Mouse (Mus musculus) liver, embryonic 16.5 days (tissue): Measurements from ENCODE around the gene Nom1. TPM values are rescaled to one million over a fixed set of nuclear protein-coding genes. Genes with fewer than 3 reads are reported as not detected.

Source experiments
- ATAC-seq: fragments of 200-750 bp; cut with Nextera tagmentation; 2 replicates; pipeline ENCODE4 v1.8.0; 2017; ENCODE audit warnings: low read depth, mild to moderate bottlenecking, moderate number of reproducible peaks, moderate library complexity
- H3K27ac ChIP-seq: fragments of 300-500 bp; sonication (generic); 2 replicates; pipeline ENCODE4 v1.5.1; 2014; ENCODE audit warnings: mild to moderate bottlenecking, low read length
- H3K27me3 ChIP-seq: fragments of 300-500 bp; sonication (generic); 2 replicates; pipeline ENCODE4 v1.6.1; 2014; ENCODE audit warnings: low read depth, low read length, mixed read lengths; ENCODE audit not compliant: control insufficient read depth, insufficient read depth
- H3K36me3 ChIP-seq: fragments of 300-500 bp; sonication (generic); 2 replicates; pipeline ENCODE4 v1.6.1; 2014; ENCODE audit warnings: mild to moderate bottlenecking; ENCODE audit not compliant: control insufficient read depth, insufficient read depth
- H3K4me1 ChIP-seq: fragments of 300-500 bp; sonication (generic); 2 replicates; pipeline ENCODE4 v1.6.1; 2014; ENCODE audit warnings: low read depth, low read length, mixed read lengths; ENCODE audit not compliant: control insufficient read depth
- H3K4me2 ChIP-seq: fragments of 300-500 bp; sonication (generic); 2 replicates; pipeline ENCODE4 v1.6.1; 2014; ENCODE audit warnings: low read depth, low read length, mixed read lengths
- H3K4me3 ChIP-seq: fragments of 300-500 bp; sonication (generic); 2 replicates; pipeline ENCODE4 v1.5.1; 2014; ENCODE audit warnings: low read depth, mild to moderate bottlenecking, low read length
- H3K9ac ChIP-seq: fragments of 300-500 bp; sonication (generic); 2 replicates; pipeline ENCODE4 v1.6.1; 2014; ENCODE audit warnings: low read depth, low read length
- H3K9me3 ChIP-seq: fragments of 300-500 bp; sonication (generic); replicated peaks from 2 replicates; pipeline ENCODE4 v1.6.1; 2016; ENCODE audit warnings: low read length; ENCODE audit not compliant: control insufficient read depth
- WGBS: fragments of 180-500 bp; shearing (Covaris S2); extraction: QIAGEN DNeasy Blood & Tissue Kit; methylation state at CpG from one replicate; pipeline ENCODE4 v1.1.7; 2014; ENCODE audit not compliant: insufficient replicate concordance; 5-methylcytosine and 5-hydroxymethylcytosine counted together
- polyA plus RNA-seq: library from polyadenylated mRNA; unstranded; fragments of >200 nt; fragmentation: Nextera tagmentation; extraction: Ambion mirVana; gene quantifications from 2 replicates; pipeline ENCODE4 v1.2.1, GENCODE M21; 2015

Gene Nom1
- polyA plus RNA-seq, 1 experiment from 2014 or later: 12.6 TPM

DNA sequence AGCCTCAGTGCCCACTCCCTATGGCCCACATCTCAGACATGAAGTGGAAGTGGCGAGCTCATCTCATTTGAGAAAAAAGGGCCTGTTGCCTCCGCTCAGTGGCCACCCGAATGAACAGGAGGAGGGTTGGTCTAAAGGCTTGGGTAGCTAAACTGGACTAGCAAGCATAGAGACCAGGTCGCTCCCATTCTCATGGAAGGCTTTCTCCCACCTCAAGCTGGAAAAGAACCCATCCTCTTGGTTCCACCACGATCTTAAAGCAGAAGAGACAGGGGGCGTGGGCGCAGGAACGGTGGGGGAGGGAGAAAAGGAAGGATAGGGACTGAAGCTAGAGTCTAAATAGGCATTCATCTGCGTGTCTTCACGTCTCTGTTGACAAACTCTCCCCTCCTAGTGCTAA, 40.6 kb downstream of the Nom1 start:
- WGBS: 5% methylated on average over 10 of the region's 10 CpGs
- no peak overlapping the region for H3K4me2 ChIP-seq
- no peak overlapping the region for H3K4me3 ChIP-seq

DNA sequence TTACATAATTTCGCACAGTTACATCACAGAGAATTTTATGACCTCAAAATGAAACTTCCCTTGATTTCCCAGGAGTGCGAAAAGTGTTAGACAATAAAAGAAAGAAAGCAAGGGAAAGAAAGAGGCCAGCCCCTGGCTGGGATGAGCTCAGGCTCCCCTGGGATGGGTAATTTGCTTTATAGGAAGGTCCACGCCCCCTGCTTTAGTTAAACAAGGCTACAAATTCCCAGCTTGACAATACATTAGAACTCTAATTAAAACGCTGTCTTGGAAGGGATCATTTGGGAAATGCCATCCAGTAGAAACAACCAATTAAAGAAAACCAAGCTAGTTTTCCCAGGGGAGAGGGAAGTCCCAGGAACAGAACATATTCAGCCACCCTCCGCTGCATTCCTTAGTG, 41.1 kb downstream of the Nom1 start:
- peaks cover 100% of the 10 kb centered on the region for H3K27me3 ChIP-seq
- no peak overlapping the region for H3K4me3 ChIP-seq
- no peak overlapping the region for H3K27ac ChIP-seq
- H3K4me2 ChIP-seq: no peak overlapping the region
- H3K4me1 ChIP-seq: no peaks in the 10 kb centered on the region; the same call in 1 of the 2 replicates
- H3K9me3 ChIP-seq: no peaks in the 10 kb centered on the region
- no peak for ATAC-seq
- no peaks in the 10 kb centered on the region for H3K36me3 ChIP-seq
- 4% methylated on average over 5 of the region's 5 CpGs for WGBS
- H3K9ac ChIP-seq: no peak overlapping the region

More for the DNA sequence above, 40.6 kb downstream of the Nom1 start:
- Histone ChIP-seq H3K4me1 (no peaks in the 10 kb centered on the region; the same call in 1 of the 2 replicates), H3K36me3 (no peaks in the 10 kb centered on the region), H3K27me3 (peaks cover 100% of the 10 kb centered on the region), H3K27ac (no peak overlapping the region), H3K9ac (no peak overlapping the region), H3K9me3 (no peaks in the 10 kb centered on the region)
- ATAC-seq: no peak

DNA sequence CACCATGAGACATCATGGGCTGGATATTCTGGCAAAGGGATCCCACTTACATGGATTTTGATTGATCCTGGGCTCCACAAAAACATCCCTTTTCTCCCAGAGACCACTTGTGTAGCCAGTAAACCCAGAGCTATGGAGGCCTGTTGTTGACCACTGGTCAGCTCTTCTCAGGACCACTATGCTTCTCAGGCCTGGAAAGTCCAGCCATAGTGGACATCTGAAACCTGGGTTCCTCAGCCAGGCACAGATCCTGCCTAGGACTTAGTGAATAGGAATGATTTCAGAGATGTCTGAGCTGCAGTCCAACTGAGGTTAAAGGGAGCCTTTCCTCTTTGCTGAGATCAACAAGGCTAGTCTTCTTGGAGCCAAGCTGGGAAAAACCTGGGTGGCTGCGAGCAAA, 41.6 kb downstream of the Nom1 start:
- no peak overlapping the region for H3K9ac ChIP-seq
- WGBS: 7% methylated on average over 1 of the region's 1 CpGs
- H3K4me2 ChIP-seq: no peak overlapping the region

GRCm38 (mm10) chr5:29477474-29478207, 43.2 kb downstream of the Nom1 start:
- no peaks in the 10 kb centered on the region; the same call in 1 of the 2 replicates for H3K4me1 ChIP-seq
- WGBS: 1% methylated on average over 53 of the region's 73 CpGs
- H3K9ac ChIP-seq: no peak overlapping the region
- no peak overlapping the region for H3K27ac ChIP-seq
- H3K27me3 ChIP-seq: peaks cover 98% of the 10 kb centered on the region
- H3K9me3 ChIP-seq: no peaks in the 10 kb centered on the region
- peak overlapping the region; percentile 21; the same call in 1 of the 2 replicates for H3K4me3 ChIP-seq
- ATAC-seq: no peak
- H3K4me2 ChIP-seq: peak overlapping the region; percentile 27; the same call in 1 of the 2 replicates
- H3K36me3 ChIP-seq: no peaks in the 10 kb centered on the region

More for the DNA sequence above, 41.6 kb downstream of the Nom1 start:
- no peak overlapping the region for H3K4me3 ChIP-seq
- no peak for ATAC-seq
- H3K36me3 ChIP-seq: no peaks in the 10 kb centered on the region
- no peak overlapping the region for H3K27ac ChIP-seq
- peaks cover 100% of the 10 kb centered on the region for H3K27me3 ChIP-seq
- no peaks in the 10 kb centered on the region for H3K9me3 ChIP-seq
- H3K4me1 ChIP-seq: no peaks in the 10 kb centered on the region; the same call in 1 of the 2 replicates

DNA sequence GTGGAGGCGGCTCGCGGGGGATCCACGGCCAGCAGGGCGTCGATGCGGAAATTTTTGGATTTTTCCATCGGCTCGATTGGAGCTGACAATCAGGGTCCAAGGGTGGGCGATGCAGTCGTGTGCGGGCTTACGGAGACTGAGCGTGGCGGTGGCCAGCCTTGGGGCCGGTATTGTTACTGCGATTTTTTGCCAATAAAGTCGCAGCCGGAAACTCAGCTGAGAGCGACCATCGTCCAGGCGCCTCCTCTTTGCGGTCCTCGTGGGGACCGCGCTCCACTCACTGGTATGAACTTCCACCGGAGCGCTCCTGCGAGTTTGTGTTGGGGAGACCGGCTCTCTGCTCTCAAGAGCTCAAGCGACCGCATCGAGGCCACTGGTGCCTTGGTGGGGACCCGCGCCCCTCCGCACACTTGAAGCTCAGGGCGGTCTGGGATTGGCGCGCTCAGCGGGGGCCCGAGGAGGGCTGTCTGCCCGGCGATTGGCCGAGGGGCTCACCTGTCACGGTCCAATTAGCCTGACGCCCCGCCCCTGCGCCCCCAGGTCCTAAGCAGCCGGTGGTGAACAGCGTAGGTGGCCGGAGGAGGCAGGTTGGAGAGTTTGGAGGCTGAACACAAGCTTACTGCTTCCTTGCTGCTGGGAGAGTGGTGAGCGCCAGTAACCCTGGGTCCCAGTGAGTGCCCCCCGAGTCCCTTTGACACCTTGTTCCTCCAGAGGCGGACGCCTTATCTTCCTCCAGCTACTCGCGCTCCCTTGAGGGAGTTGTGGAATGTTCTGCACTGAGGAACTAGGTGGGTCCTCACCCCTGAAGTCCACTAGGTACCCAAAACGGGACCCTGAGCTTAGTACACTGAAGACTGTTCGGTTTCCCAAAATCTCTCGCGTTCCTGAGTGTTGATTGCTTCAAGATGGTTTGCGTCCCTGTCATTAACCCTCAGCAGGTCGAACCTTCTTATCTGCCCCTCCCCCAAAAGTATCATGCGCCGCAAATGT, 44.0 kb downstream of the Nom1 start, which contains the start of gene Mnx1:
TSS of gene Mnx1 (minus strand) at position 263 of the 990 bp plus-strand sequence.
- H3K36me3 ChIP-seq: no peaks in the 10 kb centered on the region
- H3K27ac ChIP-seq: no peak within 1 kb of the TSS
- no peak for ATAC-seq
- peaks cover 98% of the 10 kb centered on the region for H3K27me3 ChIP-seq
- H3K4me3 ChIP-seq: peak within 1 kb of the TSS; percentile 21
- WGBS: under 1% methylated on average over 65 of the region's 65 CpGs
- H3K9me3 ChIP-seq: no peaks in the 10 kb centered on the region
- no peak within 1 kb of the TSS for H3K9ac ChIP-seq
- peak within 1 kb of the TSS; percentile 27; the same call in 1 of the 2 replicates for H3K4me2 ChIP-seq
- H3K4me1 ChIP-seq: no peaks in the 10 kb centered on the region; the same call in 1 of the 2 replicates

GRCm38 (mm10) chr5:29479198-29479593, 44.7 kb downstream of the Nom1 start:
- H3K9me3 ChIP-seq: no peaks in the 10 kb centered on the region
- no peak for ATAC-seq
- no peaks in the 10 kb centered on the region; the same call in 1 of the 2 replicates for H3K4me1 ChIP-seq
- 1% methylated on average over 14 of the region's 14 CpGs for WGBS
- H3K36me3 ChIP-seq: no peaks in the 10 kb centered on the region
- no peak overlapping the region for H3K9ac ChIP-seq
- no peak overlapping the region for H3K27ac ChIP-seq
- peaks cover 97% of the 10 kb centered on the region for H3K27me3 ChIP-seq
- H3K4me2 ChIP-seq: no peak overlapping the region
- no peak overlapping the region for H3K4me3 ChIP-seq

DNA sequence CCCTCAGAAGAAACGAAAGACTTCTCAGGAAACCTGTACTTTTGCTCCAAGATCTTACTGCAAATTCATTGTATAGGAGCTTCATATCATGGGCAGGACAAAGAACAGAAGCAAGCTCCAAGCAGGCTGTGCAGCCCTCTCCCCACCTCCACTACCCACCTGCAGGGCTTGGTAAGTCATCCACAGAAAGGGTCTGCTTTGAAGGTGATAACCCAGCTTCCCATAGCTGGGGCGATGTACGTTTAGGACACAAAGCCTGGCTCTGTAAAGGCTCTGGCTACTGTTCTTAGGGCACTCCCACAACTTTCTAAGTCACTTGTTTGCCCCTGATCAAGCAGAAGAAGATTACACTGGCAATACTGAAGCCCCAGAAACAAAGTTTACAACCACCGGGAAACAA, 49.3 kb downstream of the Nom1 start:
- Histone ChIP-seq H3K27me3 (peaks cover 93% of the 10 kb centered on the region), H3K36me3 (no peaks in the 10 kb centered on the region), H3K4me3 (no peak overlapping the region), H3K9ac (no peak overlapping the region), H3K4me2 (no peak overlapping the region), H3K27ac (no peak overlapping the region), H3K4me1 (no peaks in the 10 kb centered on the region), H3K9me3 (no peaks in the 10 kb centered on the region)
- ATAC-seq: no peak
- 4% methylated on average over 4 of the region's 4 CpGs for WGBS

DNA sequence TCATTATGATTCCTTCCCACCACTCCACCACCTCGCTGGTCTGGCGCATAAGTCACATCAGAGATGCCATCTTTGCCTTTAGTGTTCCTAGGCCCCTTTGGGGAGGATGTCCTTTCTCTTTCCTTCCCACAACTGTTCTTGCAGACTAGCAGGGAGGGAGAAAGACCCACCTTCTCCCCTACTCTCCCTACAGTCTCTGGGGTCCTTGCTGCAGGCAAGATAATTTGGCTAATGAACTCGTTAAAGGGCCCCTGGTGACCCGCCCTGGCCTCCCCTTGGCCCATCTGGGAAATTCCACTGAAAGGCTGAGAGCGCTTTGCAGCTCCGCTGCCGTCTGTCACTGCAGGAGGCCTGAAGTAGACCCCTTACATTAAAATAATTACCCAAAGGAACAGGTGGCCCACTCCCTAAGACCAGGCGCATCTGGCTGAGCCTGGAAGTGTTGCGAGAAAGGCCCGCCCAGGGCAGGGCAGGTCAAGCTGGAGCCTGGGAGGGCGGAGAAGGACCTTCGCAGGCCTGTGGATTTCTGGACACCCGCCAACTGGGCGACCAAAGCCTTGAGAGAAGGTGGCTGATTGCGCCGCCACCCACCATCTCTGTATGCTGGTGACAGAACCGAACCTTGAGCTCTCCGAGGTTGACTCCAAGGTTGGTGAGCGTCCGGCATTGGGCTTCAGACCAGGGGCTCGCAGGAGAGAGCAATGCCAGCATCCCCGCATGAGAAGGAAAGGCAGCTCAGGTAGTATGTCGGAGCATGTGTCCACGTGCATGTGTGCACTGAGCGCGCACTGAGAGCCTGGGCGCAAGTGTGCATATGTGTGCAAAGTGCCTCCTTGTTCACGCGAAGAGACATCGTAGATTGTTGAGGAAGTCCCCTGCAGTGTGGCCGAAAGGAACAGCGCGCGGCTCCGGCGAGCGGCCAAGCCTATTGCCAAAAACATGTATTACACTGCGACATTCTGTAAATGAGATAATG, 50.8 kb downstream of the Nom1 start:
- peaks cover 90% of the 10 kb centered on the region for H3K27me3 ChIP-seq
- no peak overlapping the region for H3K4me2 ChIP-seq
- no peaks in the 10 kb centered on the region for H3K36me3 ChIP-seq
- ATAC-seq: no peak
- H3K4me3 ChIP-seq: no peak overlapping the region
- H3K4me1 ChIP-seq: no peaks in the 10 kb centered on the region
- 3% methylated on average over 38 of the region's 38 CpGs for WGBS
- no peaks in the 10 kb centered on the region for H3K9me3 ChIP-seq
- no peak overlapping the region for H3K27ac ChIP-seq
- H3K9ac ChIP-seq: no peak overlapping the region
